Mouse (Mus musculus) frontal cortex, postnatal 25 days (tissue): ENCODE data around the gene Gm17455.

ENCODE experiments used
- DNase-seq, 2 experiments: peaks; one replicate each; pipeline ENCODE4 v3.0.0; 2022; ENCODE audit warnings: low spot score in 2 of 2

The Gm17455 gene

DNA sequence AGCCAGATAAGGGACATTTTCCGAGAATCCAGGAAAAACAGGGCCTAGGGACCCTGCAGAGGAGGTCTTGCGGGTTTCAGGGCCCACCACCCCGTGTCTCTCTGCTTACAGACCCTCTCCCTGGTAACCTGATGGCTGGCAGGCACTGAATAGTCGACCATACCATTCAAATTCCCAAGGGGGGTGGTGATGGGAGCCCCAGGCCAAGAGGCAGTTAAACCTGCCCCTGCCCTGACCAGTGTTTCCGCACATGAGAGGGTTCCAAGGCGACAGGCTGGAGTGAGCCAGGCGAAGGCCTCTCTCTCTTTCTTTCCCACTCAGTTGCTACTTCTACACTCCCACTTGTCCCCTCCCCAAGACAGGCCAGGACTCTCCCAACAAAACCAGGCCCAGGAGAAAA lies at the start of gene Gm17455:
TSS of gene Gm17455 (plus strand) at position 278 of the 400 bp plus-strand sequence.
- DNase-seq = no peak

DNA sequence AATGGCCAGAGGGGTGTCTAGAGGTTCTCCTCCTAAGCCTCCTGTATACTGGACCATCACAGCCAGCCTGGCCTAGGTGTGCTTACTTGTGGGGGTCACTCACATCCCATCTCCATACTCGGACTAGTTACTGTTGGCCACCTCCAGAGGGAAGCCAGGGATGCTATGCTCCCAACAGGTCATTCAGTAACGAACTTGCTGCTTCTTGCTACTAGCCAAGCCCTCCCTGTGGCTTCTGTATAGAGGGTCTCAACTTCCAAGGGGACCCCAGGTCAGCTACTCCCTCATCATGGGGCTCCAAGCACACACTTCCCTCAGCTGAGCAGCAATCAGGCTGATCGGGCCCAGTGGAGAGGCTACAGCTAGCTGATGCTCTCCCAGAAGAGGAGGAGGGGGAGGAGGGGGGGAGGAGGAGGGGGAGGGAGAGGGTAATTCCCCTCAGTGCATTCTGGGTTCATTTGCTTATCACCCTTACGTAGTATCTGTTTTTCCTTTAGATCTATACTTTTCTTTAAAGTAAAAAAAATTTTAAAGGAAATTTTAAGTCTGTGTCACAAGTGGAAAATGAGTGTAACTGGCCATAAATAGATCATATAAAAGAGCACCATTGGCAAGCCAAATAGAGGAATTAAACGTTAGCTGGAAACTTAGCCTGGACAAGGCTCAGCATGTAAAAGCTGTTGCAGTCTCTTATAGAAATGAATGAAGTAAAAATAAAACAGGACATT lies 49.3 kb upstream of the Gm17455 start:
- DNase-seq = no peak

DNA sequence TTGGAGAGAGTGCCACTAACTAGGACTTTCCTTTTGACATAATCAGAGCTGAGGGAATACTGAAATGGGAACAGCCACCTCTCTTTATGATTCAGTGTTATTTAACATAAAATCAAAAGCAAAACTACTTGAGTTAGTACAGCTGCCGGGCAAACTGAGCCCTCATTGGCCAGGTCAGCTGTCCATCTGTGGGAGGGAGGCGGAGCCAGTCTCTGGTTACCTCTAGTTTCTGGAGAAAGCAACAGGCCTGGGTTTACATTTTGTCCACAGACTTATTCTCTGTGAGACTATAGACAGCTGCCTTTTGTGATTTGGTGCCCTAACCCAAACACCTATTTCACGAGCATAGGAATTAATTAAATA lies 48.7 kb upstream of the Gm17455 start:
- peak; percentile 58 to 60 for DNase-seq

DNA sequence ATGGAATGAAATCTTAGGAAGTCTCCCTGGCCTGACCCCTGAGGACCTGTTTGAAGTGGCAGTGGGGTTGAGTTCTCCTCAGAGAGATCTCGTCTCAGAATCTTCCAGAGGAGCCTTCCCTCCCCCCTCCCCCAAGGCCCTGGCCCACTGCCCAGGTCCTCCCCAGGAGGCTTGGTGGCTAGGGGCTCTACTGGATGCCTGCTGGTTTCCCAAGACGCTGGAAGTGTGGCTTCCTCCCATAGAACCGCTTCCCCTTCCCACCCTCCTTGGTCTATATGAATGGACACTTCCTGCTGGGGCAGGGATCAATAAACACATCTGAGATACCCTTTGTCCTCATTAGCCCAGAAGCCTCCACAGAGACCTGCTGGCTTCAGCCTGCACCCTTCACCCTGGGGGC lies 48.3 kb upstream of the Gm17455 start:
- DNase-seq = no peak

DNA sequence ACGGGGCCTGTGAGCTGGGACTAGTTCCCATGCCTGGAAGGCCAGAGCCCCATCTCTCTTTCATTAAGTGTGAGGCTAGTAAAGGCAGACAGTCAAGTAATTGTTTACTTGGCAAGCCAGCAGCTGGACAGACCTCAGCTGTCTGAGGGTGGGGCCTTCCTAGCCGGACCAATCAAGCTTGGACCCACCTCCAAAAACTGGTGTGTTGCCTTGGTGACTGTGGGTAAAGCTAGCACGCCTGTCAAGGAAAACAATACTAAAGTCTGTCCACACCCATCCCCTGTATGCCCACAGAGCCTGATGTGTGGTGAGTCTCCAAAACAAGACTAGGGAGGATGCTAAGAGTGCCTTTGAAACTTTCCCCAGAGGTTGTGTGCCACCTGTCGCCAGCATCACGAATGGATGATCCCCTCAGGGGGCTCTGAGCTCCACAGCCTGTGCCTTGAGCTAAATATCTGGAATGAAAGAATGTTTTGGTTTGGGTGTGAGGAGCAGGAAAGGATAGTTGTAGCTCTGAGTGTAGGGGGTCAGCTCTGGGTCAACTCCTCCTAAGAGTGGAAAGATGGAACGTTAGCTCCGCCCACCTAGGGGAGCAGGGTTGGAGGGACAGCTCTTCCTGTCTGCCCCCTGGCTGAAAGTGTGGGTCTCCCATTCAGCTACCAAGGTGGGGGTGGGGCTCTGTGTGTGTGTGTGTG lies 47.6 kb upstream of the Gm17455 start:
- no peak for DNase-seq

DNA sequence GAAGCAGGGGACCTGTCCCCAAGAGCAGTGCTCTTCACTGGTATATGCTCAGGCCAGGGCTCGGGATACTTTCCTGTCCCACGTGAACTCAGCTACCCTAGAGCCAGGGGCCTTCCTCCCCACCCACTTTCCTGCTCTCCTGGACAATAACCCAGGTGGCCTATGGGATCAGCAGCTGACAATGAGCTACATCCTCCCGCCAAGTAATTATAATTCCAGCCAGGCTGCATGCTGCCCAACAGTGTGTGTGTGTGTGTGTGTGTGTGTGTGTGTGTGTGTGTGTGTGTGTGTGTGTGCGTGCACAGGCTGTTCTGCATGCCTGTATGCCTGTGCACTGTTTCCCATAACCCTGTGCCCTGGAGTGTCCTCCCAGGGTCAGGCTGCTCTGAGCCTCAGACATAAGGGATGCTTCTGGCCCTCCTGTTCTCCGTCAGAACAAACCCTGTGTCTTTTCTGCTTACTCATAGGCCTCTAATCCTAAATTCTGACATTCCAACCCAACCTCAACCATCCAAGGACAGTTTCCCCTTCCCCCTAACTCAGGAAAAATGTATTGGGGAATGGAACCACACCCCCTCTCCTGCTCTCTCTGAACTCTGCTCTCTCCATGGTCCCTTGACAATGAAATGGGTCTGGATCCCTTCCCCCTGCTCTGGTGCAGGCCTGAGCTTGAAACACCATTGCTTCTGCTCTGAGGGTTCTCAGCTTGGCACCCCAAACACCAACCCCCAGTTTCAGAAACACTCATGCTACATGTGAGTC lies 46.1 kb upstream of the Gm17455 start:
- DNase-seq = no peak

DNA sequence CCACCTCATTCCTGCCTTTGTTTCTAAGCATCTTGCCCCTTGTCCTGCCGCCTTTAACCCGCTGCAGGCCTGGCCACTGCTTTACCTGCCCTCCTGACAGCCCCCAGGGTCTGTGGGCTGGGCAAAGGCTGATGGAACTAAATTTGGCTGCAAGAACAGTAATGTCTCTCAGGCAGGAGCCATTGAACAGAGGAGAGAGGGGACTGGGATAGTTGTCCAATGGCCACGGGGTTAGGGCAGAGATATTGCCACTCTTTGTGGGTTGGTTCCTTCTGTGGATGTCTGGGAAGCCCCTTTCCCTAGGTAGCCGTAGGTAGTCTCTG lies 45.6 kb upstream of the Gm17455 start:
- DNase-seq = no peak

DNA sequence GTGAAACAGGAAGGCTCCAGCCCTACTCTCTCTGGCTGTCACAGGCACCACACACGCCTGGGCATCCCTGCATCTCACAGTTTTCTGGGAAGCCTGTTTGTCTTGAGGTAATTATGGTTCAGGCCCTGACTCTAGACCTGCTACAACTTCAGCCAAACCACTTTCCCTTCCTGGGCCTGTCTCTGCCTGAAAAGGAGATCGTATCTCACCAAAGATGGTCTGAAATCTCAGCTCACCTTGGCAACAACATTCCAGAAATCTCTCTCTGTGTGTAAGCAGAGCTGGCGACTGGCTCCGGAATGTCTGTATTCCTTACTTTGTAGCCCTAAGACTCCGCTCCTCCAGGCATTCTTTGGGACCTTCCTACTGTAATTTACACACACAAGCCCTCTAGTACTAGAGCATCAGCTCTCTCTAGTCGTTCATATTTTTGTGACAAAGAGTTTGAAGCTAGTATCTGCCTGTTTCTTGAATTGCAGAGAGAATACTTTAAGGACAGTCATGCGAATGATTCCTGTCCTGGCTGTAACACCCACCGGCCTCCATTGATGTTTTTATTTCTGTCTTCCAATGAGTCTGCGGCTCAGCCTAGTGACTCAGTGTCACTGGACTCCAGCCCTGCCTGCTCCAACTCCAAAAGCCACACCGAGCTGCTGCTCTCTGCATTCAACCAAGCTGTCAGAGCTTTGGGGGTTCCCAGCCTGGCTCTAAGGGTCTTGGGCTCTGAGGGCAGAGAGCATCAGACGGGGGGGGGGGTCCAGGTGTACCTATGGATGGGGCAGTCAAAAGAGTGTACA lies 44.4 kb upstream of the Gm17455 start:
- DNase-seq = no peak

DNA sequence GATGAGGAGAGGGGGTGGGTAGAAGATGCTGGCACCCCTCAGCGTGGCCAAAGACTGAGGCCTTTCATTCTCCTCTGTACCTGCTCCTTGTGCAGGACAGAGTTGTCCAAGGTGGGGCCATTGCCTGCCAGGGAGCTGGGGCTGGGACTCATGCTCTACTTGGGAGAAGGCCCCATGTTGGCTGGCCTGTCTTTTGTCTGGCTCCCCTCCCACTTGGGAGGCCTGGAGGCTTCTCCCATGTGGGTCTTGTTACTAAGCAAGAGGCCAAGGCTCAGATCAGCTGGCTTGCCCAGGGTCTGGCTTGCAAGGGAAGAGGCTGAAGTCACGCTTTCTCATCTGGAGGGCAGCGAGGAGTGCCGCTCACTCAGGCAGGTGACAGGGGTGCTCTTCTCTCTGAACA lies 42.1 kb upstream of the Gm17455 start:
- DNase-seq = no peak

DNA sequence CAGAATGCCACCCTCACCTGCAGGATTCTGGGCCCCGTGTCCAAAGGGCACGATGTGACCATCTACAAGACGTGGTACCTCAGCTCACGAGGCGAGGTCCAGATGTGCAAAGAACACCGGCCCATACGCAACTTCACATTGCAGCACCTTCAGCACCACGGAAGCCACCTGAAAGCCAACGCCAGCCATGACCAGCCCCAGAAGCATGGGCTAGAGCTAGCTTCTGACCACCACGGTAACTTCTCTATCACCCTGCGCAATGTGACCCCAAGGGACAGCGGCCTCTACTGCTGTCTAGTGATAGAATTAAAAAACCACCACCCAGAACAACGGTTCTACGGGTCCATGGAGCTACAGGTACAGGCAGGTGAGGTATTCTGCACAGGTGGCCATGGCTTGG lies 41.6 kb upstream of the Gm17455 start:
- DNase-seq = no peak

DNA sequence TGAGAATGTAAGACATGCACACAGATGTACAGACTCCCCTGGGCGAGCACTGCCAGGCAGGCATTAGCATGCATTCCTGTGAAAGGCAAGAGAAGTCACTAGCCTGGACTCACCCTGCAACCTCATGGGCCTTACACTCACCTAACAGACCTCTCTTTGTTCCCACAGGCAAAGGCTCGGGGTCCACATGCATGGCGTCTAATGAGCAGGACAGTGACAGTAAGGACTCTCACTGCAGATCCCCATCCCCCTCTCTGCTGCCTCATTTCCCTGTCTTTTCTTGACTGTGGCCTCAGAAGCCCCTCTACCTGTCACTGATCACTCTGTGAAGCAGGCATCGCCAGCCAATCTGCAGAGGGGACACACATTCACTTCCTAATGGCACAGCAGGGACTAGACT lies 40.8 kb upstream of the Gm17455 start:
- DNase-seq = no peak

DNA sequence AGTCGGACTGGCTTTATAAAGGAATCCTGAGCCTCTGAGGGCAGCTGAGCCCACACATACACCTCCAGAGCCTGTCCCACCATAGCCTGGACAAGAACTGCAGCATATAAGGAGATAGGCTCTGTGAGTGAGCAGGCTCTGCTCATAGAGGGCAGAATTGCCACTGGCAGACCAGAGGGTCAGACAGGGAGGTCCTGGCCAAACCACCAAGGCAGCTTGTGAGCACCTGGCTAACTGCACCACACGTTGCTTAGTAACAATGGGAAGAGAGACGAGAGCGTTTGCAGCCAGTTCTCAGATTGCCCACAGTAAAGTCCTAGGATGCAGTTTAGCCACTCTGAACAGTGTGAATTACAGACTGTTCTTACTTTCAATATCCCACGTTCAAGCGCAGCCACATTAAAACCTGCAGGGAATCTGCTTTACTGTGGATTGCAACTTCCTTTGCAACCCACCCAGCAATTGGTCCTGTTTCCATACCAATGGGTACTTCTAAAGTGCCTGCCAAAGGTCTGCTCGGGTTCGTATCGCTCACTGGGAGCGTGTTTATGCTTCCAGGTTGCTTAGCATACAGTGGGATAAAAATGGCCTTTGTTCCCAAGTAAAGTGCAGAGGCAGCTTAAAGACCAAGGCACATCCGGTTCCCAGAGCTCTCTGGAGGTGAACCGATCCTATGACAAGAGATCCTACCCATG lies 37.8 kb upstream of the Gm17455 start:
- no peak for DNase-seq

DNA sequence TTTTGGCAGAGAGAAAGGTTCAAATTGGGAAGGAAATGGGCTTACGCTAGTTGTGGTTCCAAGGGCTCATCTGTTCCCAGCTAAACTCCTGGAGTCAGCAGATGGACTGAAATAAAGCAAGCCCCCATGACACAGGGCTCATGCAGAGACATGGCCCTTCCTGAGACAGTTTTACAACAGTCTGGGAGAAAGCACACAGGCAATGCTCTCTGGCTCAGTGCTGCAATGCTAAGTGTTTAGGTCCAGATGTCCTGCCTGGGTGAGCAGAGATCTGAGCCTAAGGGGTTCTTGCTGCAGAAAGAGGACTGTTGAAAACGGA lies 37.3 kb upstream of the Gm17455 start:
- no peak for DNase-seq

DNA sequence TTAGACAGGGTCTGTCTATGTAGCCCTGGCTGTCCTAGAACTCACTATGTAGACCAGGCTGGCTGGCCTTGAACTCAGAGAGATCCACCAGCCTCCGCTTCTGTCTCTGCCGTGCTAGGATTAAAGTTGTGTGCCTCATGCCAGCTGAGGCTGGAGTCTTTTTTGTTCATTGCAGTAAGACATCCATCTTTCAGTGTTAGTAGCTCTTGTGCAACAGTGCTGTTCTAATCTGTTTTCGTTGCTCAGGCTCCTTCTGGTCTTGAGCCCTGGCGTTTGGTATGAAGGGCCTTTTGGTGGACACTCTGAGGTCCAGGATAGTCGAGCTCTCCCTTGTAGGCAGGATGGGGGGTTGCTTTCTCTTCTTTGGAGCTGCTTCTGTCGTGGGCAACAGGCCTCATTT lies 36.1 kb upstream of the Gm17455 start:
- no peak for DNase-seq

DNA sequence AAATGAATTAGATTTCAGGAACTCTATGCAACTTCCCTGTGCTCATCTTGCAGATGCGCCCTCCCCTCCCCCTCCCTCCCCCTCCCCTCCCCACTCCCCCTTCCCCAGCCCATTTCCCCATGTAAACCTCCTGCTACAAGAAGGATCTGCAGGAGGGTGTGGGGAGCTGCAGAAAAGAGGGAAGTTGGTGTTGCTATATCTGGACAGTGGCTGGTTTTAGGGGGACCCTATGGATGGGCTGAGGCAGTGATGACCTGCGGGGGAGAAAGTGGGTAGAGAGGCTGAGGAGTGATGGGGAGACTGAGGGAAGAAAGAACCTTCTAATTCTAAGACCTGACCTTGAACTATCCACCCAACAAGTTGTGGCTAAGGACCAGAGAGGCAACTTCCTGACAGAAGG lies 32.4 kb upstream of the Gm17455 start:
- no peak for DNase-seq

DNA sequence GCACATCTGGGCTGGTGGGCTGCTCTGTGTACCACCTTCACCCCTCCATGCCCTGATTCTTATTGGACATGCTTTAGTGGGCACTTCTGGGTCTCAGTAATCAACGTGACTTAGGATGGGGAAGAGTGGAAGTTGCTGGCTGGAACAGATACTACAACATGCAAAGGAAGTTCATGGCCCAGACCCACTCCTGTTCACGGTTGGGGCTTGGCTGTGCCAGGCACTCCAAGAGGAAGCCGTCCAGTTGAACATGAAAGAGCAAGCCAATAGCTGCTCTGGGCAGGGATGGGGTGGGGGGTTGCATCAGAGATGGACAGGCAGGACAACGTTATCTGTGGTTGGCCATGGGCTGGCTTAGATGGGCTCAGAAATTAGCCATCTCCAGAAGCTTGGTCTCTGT lies 31.6 kb upstream of the Gm17455 start:
- DNase-seq = no peak

DNA sequence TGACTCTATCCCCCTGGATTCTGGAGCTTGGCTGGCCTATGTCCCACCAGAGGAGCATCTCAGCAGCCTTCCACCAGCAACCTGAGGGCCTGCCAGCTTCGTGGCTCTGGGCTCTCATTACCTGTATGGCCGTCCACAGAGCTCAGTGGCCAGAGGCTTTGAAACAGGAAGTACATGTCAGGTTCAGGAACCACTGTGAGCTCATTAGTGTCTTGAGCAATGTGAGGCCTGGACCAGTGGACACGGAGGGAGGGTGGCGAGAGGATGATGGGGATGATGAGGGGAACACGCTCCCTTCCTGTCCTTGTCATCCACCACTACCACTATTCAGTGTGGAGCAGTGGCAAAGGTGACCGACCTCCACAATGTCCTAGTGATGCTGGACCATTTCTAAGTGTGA lies 30.1 kb upstream of the Gm17455 start:
- DNase-seq = no peak

DNA sequence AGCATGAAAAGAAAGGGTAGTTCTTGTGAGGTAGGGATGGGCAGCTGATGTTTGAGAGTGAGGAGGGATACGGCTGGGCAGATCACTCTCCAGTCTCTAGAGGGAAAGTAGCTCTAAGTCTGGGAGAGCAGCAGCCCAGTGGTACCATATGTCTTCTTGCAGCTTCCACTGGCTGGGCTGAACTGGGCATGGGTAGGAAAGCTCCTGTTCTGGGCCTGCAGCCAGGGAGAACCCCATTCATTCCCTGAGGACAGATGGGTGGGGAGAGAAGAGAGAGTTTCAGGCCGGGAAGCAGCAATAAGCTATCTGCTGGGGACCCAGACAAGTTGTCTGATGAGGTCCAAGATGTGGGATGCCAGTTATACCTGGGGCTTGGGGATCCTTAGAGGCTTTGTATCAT lies 29.4 kb upstream of the Gm17455 start:
- DNase-seq = no peak

DNA sequence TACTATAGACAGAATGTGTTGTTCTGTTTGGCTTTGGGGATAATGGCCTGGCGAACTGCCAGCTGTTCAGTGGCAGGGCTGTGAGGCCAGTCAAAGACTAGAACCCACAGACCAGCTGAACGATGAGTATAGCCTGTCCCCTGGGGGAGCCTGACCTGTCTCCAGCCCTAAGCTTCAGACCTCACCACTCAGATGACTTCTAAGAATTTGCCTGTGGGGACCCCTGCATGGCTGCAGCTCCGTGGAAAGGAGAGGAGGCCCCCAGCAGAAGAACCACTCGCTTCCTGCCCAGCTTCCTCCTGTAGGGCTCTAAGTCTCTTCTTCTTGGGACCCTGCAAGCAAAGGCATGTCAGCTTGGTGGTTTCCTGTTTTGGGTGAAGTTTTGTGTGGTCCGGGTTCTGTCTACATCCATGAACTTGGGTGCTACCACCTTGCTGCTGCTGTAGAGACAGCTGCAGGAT lies 28.9 kb upstream of the Gm17455 start:
- DNase-seq = no peak

DNA sequence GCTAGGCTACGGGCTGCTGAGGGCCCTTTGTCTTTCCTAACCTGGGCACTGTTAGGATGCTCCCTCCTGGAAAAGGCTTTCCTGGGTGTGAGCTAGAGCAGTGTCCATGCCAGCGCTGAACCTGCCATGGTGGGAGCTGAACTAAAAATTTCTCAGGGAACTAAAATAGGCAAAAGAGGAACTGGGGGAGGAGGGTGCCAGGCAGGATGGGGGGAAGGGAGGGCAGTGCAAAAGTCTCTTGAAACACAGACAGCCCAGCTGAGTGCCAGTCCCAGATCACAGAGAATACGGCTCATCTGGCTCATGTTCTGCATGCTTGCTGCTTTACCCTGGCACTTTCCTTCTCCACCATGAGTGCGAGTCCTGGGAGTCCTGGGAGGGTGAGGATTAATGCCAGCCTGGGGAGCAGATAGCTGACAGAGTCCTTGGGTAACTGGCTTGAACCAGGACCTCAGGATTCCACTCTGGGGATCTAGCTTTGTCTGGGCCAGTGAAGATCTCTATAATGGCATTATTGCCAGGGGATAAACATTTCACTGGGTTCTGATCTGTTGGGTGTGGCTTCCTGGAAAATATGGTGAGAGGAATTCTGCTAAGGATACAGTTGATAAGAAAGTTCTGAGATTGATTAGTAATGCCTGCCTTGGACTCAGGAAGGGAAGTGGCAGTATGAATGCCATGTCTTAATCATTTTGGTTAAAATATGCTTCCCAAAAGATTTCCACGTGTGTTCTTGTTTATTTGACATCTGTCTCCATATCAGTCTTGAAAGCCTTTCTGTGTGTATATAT lies 27.7 kb upstream of the Gm17455 start:
- no peak for DNase-seq

DNA sequence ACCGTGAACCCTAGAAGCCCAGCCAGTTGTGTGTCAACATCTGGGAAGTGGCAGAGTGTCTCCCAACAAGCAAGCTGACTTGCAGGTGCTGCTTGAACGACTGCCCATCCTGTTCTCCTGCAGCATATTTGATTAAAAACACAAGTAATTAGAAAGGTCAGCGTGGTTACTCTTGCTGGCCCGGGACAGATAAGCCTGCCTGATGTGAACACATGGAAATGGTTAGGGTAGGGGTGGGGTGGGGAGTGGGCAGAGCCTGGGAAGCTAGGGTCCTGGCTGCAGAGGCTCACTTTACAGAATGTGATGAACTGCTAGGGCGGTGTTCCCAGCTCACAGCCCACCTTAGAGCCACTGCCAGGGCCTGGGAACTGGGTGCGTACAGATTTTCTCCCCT lies 26.0 kb upstream of the Gm17455 start:
- no peak for DNase-seq
